Mouse (Mus musculus): ENCODE measurements around the gene Asxl1. TPM values are rescaled to one million over a fixed set of nuclear protein-coding genes. Genes with fewer than 3 reads are reported as not detected.

Asxl1 gene
- polyA plus RNA-seq, 1 experiment from 2014 or later: 12.3 TPM

- WGBS: 83% methylated on average over 1 of the region's 1 CpGs
- Histone ChIP-seq H3K4me1 (peaks cover 31% of the 10 kb centered on the region), H3K27me3 (no peaks in the 10 kb centered on the region), H3K27ac (replicated peaks) (no peak overlapping the region), H3K9ac (no peak overlapping the region), H3K4me3 (replicated peaks) (no peak overlapping the region), H3K36me3 (peaks cover 33% of the 10 kb centered on the region), H3K4me2 (replicated peaks) (no peak overlapping the region), H3K9me3 (replicated peaks) (no peaks in the 10 kb centered on the region)
- no peak for ATAC-seq (ENCODE audit: insufficient number of reproducible peaks, low FRiP score, low TSS enrichment, low read depth)
These were observed 84.9 kb downstream of the Asxl1 start for GRCm38 (mm10) chr2:153430571-153430970.

- H3K9ac ChIP-seq: no peak overlapping the region
- H3K9me3 ChIP-seq (replicated peaks): no peaks in the 10 kb centered on the region
- H3K27ac ChIP-seq (replicated peaks): 0 out of 2 replicates have a peak overlapping the region, but pooled peaks have one; percentile 17
- H3K27me3 ChIP-seq: no peaks in the 10 kb centered on the region
- ATAC-seq (ENCODE audit: insufficient number of reproducible peaks, low FRiP score, low TSS enrichment, low read depth): no peak
- H3K36me3 ChIP-seq: peaks cover 32% of the 10 kb centered on the region
- peaks cover 38% of the 10 kb centered on the region for H3K4me1 ChIP-seq
- no peak overlapping the region for H3K4me2 ChIP-seq (replicated peaks)
- H3K4me3 ChIP-seq (replicated peaks): no peak overlapping the region
- 48% methylated on average over 7 of the region's 7 CpGs for WGBS
These were observed 86.9 kb downstream of the Asxl1 start for GRCm38 (mm10) chr2:153432492-153432891.

GRCm38 (mm10) chr2:153433859-153434258 is 88.2 kb downstream of the Asxl1 start:
- H3K27me3 ChIP-seq: no peaks in the 10 kb centered on the region
- H3K9me3 ChIP-seq (replicated peaks): no peaks in the 10 kb centered on the region
- H3K4me1 ChIP-seq: peaks cover 50% of the 10 kb centered on the region
- 57% methylated on average over 3 of the region's 3 CpGs for WGBS
- H3K36me3 ChIP-seq: peaks cover 32% of the 10 kb centered on the region
- no peak for ATAC-seq (ENCODE audit: insufficient number of reproducible peaks, low FRiP score, low TSS enrichment, low read depth)
- no peak overlapping the region for H3K4me3 ChIP-seq (replicated peaks)
- no peak overlapping the region for H3K4me2 ChIP-seq (replicated peaks)
- H3K9ac ChIP-seq: no peak overlapping the region
- 0 out of 2 replicates have a peak overlapping the region, but pooled peaks have one; percentile 2 for H3K27ac ChIP-seq (replicated peaks)

GRCm38 (mm10) chr2:153434880-153435831 is 89.5 kb downstream of the Asxl1 start:
- peaks cover 57% of the 10 kb centered on the region for H3K4me1 ChIP-seq
- no peak for ATAC-seq (ENCODE audit: insufficient number of reproducible peaks, low FRiP score, low TSS enrichment, low read depth)
- H3K27ac ChIP-seq (replicated peaks): peak overlapping the region; percentile 39; the same call in 1 of the 2 replicates
- 33% methylated on average over 9 of the region's 9 CpGs for WGBS
- H3K27me3 ChIP-seq: no peaks in the 10 kb centered on the region
- H3K4me3 ChIP-seq (replicated peaks): no peak overlapping the region
- no peak overlapping the region for H3K9ac ChIP-seq
- no peak overlapping the region for H3K4me2 ChIP-seq (replicated peaks)
- no peaks in the 10 kb centered on the region for H3K9me3 ChIP-seq (replicated peaks)
- peaks cover 30% of the 10 kb centered on the region for H3K36me3 ChIP-seq

GRCm38 (mm10) chr2:153436641-153437305 is 91.1 kb downstream of the Asxl1 start:
- Histone ChIP-seq H3K27me3 (no peaks in the 10 kb centered on the region), H3K9ac (no peak overlapping the region), H3K4me1 (peaks cover 73% of the 10 kb centered on the region), H3K9me3 (replicated peaks) (no peaks in the 10 kb centered on the region), H3K4me2 (replicated peaks) (peak overlapping the region; percentile 26), H3K27ac (replicated peaks) (peak overlapping the region; percentile 86), H3K4me3 (replicated peaks) (0 out of 2 replicates have a peak overlapping the region, but pooled peaks have one; percentile 0), H3K36me3 (peaks cover 14% of the 10 kb centered on the region; the same call in 1 of the 2 replicates)
- ATAC-seq (ENCODE audit: insufficient number of reproducible peaks, low FRiP score, low TSS enrichment, low read depth): 0 out of 2 replicates have a peak, but pooled peaks have one; percentile 20
- WGBS: 14% methylated on average over 6 of the region's 6 CpGs

GRCm38 (mm10) chr2:153437306-153437659 is 91.7 kb downstream of the Asxl1 start:
- no peaks in the 10 kb centered on the region for H3K9me3 ChIP-seq (replicated peaks)
- H3K4me3 ChIP-seq (replicated peaks): 0 out of 2 replicates have a peak overlapping the region, but pooled peaks have one; percentile 0
- peaks cover 78% of the 10 kb centered on the region for H3K4me1 ChIP-seq
- H3K9ac ChIP-seq: no peak overlapping the region
- no peak for ATAC-seq (ENCODE audit: insufficient number of reproducible peaks, low FRiP score, low TSS enrichment, low read depth)
- peak overlapping the region; percentile 86 for H3K27ac ChIP-seq (replicated peaks)
- peak overlapping the region; percentile 26 for H3K4me2 ChIP-seq (replicated peaks)
- 27% methylated on average over 2 of the region's 2 CpGs for WGBS
- no peaks in the 10 kb centered on the region for H3K27me3 ChIP-seq
- H3K36me3 ChIP-seq: peaks cover 10% of the 10 kb centered on the region; the same call in 1 of the 2 replicates

GRCm38 (mm10) chr2:153440755-153441154 is 95.1 kb downstream of the Asxl1 start:
- Histone ChIP-seq H3K4me1 (peaks cover 75% of the 10 kb centered on the region), H3K9ac (no peak overlapping the region), H3K9me3 (replicated peaks) (no peaks in the 10 kb centered on the region), H3K4me3 (replicated peaks) (no peak overlapping the region), H3K36me3 (no peaks in the 10 kb centered on the region), H3K27ac (replicated peaks) (peak overlapping the region; percentile 53), H3K27me3 (no peaks in the 10 kb centered on the region), H3K4me2 (replicated peaks) (no peak overlapping the region)
- ATAC-seq (ENCODE audit: insufficient number of reproducible peaks, low FRiP score, low TSS enrichment, low read depth): no peak
- WGBS: 59% methylated on average over 2 of the region's 2 CpGs

- Histone ChIP-seq H3K4me1 (peaks cover 74% of the 10 kb centered on the region), H3K4me3 (replicated peaks) (no peak overlapping the region), H3K9me3 (replicated peaks) (no peaks in the 10 kb centered on the region), H3K9ac (no peak overlapping the region), H3K4me2 (replicated peaks) (peak overlapping the region; percentile 25; the same call in 1 of the 2 replicates), H3K27ac (replicated peaks) (peak overlapping the region; percentile 53), H3K27me3 (no peaks in the 10 kb centered on the region), H3K36me3 (no peaks in the 10 kb centered on the region)
- ATAC-seq (ENCODE audit: insufficient number of reproducible peaks, low FRiP score, low TSS enrichment, low read depth): no peak
- WGBS: 20% methylated on average over 3 of the region's 3 CpGs
These were observed 95.6 kb downstream of the Asxl1 start for GRCm38 (mm10) chr2:153441228-153441627.

- Histone ChIP-seq H3K9ac (0 out of 2 replicates have a peak overlapping the region, but pooled peaks have one; percentile 4), H3K27ac (replicated peaks) (peak overlapping the region; percentile 53), H3K4me2 (replicated peaks) (peak overlapping the region; percentile 98), H3K4me1 (peaks cover 66% of the 10 kb centered on the region), H3K36me3 (no peaks in the 10 kb centered on the region), H3K4me3 (replicated peaks) (peak overlapping the region; percentile 91), H3K9me3 (replicated peaks) (no peaks in the 10 kb centered on the region), H3K27me3 (no peaks in the 10 kb centered on the region)
- ATAC-seq (ENCODE audit: insufficient number of reproducible peaks, low FRiP score, low TSS enrichment, low read depth): no peak
- 11% methylated on average over 5 of the region's 5 CpGs for WGBS
These were observed 97.1 kb downstream of the Asxl1 start for GRCm38 (mm10) chr2:153442720-153443119.

GRCm38 (mm10) chr2:153443434-153444240 is 98.0 kb downstream of the Asxl1 start:
- peak; percentile 63 for ATAC-seq (ENCODE audit: insufficient number of reproducible peaks, low FRiP score, low TSS enrichment, low read depth)
- WGBS: under 1% methylated on average over 51 of the region's 59 CpGs
- peak overlapping the region; percentile 98 for H3K4me2 ChIP-seq (replicated peaks)
- H3K27me3 ChIP-seq: no peaks in the 10 kb centered on the region
- peak overlapping the region; percentile 91 for H3K4me3 ChIP-seq (replicated peaks)
- H3K9me3 ChIP-seq (replicated peaks): no peaks in the 10 kb centered on the region
- H3K4me1 ChIP-seq: peaks cover 57% of the 10 kb centered on the region
- peak overlapping the region; percentile 94 for H3K27ac ChIP-seq (replicated peaks)
- peak overlapping the region; percentile 70 for H3K9ac ChIP-seq
- no peaks in the 10 kb centered on the region for H3K36me3 ChIP-seq

All from embryonic facial prominence, embryonic 15.5 days (tissue).